ENCODE assay signal across 14 mouse cellular contexts in the genomic region with DNA sequence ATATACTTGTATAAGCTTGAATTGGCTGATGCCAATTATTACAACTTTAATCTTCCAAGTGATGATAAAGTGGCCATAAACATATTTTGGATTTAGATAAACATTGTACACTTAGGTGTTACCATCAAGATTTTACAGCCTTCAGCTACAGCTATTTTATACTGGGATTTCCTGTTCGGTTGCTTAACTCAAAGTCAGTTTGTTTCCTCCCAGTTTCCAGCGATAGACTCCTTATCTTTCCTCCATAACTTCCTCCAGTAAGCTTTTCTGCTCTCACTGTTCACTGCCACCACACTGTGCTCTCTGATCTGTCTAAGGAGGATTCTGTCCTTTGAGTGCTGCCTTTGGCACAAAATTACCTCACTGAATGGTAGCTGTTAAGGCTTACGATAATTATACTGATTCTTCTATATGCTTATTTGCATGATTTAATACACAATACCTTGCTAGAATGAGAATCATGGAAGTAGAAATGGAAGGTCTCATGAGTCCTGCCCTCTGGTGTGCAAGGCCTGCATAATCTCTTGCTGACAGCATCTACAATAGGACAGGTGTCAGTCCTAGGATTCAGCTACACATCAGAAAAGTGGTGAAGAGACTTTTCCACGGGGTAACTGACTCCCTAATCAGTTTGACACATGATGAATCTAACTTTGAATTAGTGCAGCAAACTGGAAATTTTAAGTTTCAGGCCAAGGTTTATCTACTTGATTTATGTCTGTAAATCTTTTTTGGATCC.
"Had no signal": no experiment of that assay in that cellular context is flagged by ENCODE, and none has a peak within 500 bp of the region (broad histone marks: within the 10 kb centered on the region; RNA-seq: fewer than 3 reads in every experiment).

No protein-coding gene starts in this region.

- H3K4me1 ChIP-seq: intestine, embryonic 15.5 days; limb, embryonic 15.5 days; midbrain, embryonic 13.5 days; neural tube, embryonic 12.5 days had no signal

- H3K9ac ChIP-seq: intestine, embryonic 15.5 days; limb, embryonic 15.5 days; midbrain, embryonic 13.5 days; neural tube, embryonic 12.5 days had no signal

- H3K36me3 ChIP-seq: intestine, embryonic 15.5 days; limb, embryonic 15.5 days; midbrain, embryonic 13.5 days; neural tube, embryonic 12.5 days had no signal

- H3K4me2 ChIP-seq: intestine, embryonic 15.5 days; limb, embryonic 15.5 days; midbrain, embryonic 13.5 days; neural tube, embryonic 12.5 days had no signal

- H3K27me3 ChIP-seq: intestine, embryonic 15.5 days; limb, embryonic 15.5 days; midbrain, embryonic 13.5 days; neural tube, embryonic 12.5 days had no signal

- ATAC-seq: intestine, embryonic 15.5 days; lung, postnatal 0 days; midbrain, embryonic 13.5 days had no signal

- H3K9me3 ChIP-seq: intestine, embryonic 15.5 days; limb, embryonic 15.5 days; midbrain, embryonic 13.5 days; neural tube, embryonic 12.5 days had no signal

- DNase-seq: kidney, adult 18-20 months; kidney, postnatal 10 days; kidney, postnatal 4 days; lung, adult 2 months; lung, postnatal 36 days; thymus, adult 2 months; thymus, postnatal 25 days had no signal

- H3K4me3 ChIP-seq: intestine, embryonic 15.5 days; layer of hippocampus, adult 2 months; left cerebral cortex, adult 2 months; limb, embryonic 15.5 days; midbrain, embryonic 13.5 days; neural tube, embryonic 12.5 days had no signal

- H3K27ac ChIP-seq: intestine, embryonic 15.5 days; layer of hippocampus, adult 2 months; left cerebral cortex, adult 2 months; limb, embryonic 15.5 days; midbrain, embryonic 13.5 days; neural tube, embryonic 12.5 days had no signal
